Mouse (Mus musculus) kidney, adult 2 months (tissue): ENCODE measurements around the gene Hdgf.
"Not testable (repeated sequence)": the region's sequence is repeated elsewhere in the genome, so short reads cannot be mapped to it uniquely, and the experiment has no call there.

Experiments used
- CTCF ChIP-seq: fragments of 200-500 bp; conservative IDR thresholded peaks from 2 replicates; pipeline ENCODE4 v1.5.1; 2011; ENCODE audit warnings: low read depth, mild to moderate bottlenecking, control low read depth, low read length, moderate library complexity, mixed read lengths; ENCODE audit not compliant: insufficient read depth, insufficient read length
- POLR2A ChIP-seq: fragments of 200-500 bp; IDR thresholded peaks from one replicate; pipeline ENCODE4 v1.6.1; 2011; ENCODE audit warnings: low read depth, low read length, control low read depth

DNA sequence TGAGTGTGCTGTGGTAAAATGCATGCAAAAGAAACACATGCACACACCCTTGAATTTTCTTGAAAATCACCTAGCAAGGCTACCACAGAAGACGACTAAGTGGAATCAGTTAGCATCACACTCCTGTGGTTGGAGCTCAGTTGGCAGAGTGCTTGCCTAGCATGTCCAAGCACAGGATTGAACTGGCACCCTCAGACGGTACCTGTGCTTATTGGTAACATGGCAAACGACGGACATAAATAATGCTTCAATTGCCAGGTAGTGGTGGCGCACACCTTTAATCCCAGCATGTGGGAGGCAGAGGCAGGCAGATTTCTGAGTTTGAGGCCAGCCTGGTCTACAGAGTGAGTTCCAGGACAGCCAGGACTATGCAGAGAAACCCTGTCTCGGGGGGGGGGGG is 4.2 kb upstream of the Hdgf start:
- TF ChIP-seq POLR2A, CTCF: not testable (repeated sequence)
